Mouse (Mus musculus): ENCODE data around the gene Hoxa1. TPM values are rescaled to one million over a fixed set of nuclear protein-coding genes. Genes with fewer than 3 reads are reported as not detected.

Hoxa1 gene
- polyA plus RNA-seq (2016; fragmentation: Nextera tagmentation; extraction: Ambion mirVana), result 0.89 and 1.3 TPM in 2 replicates

DNA sequence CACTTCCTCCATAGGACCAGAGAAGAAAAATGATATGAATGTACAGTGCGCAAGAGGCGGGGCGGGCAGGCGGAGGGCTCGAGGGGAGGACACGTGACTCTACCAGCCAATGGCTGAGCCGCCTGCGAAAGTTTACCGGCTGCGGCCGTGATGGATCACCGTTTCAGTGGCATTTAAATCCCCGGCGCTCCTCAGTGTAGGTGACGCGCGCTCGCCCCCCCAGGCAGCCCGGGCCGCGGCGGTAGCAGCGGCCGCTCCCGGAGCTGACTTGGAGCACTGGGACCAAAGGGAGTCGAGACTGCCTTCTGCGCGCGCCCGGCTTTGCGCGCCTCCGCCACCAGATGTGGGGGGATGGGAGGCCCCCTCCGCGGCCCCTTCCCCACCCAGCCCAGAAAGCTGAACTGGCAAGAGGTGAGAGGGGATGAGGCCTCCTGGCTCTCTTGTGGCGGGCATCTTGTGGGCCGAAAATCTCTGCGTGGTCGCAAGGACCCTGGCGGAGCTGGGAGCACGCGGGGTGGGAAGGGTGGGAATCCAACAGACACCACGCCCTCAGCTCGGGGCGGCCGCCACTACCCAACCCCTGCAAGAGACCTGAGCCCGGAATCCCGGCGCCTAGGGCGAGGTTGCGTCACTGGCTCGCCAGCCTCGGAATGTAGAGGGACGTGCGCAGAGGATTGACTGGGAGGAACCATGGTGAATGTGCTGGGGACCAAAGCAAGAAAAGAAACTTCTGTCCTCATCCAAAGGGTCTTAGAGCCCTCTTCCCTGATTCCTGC lies at the start of gene Hoxa1:
Hoxa1 (minus strand) TSS at position 42 of the 776 bp plus-strand sequence.
- H3K9me3 ChIP-seq (replicated peaks), result no peaks in the 10 kb centered on the region
- H3K27me3 ChIP-seq (replicated peaks), result peaks cover 87% of the 10 kb centered on the region
- H3K4me1 ChIP-seq (replicated peaks), result peaks cover 22% of the 10 kb centered on the region
- peak within 1 kb of the TSS; percentile 77 for H3K27ac ChIP-seq (ENCODE audit: poor library complexity, severe bottlenecking)
- peak within 1 kb of the TSS; percentile 70 for H3K4me3 ChIP-seq
- H3K4me2 ChIP-seq, result peak within 1 kb of the TSS; percentile 98
- H3K36me3 ChIP-seq, result no peaks in the 10 kb centered on the region
- WGBS, result under 1% methylated on average over 54 of the region's 55 CpGs
- ATAC-seq (ENCODE audit: insufficient number of reproducible peaks, low FRiP score), result peak; percentile 81
- peak within 1 kb of the TSS; percentile 79 for H3K9ac ChIP-seq

DNA sequence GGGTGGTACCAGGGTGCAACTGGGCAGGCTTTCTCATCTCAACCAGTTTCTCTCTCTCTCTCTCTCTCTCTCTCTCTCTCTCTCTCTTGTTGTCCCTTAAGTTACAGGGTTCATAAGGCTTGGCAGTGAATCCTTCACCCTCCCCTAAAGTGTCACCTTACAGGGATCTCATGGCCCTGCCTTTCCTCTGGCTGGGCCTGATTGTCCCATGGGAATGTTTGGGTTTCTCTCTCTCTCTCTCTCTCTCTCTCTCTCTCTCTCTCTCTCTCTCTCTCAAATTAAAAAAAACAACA lies 49.5 kb upstream of the Hoxa1 start:
- Histone ChIP-seq H3K36me3 (no peaks in the 10 kb centered on the region), H3K9me3 (replicated peaks) (no peaks in the 10 kb centered on the region), H3K4me3 (no peak overlapping the region), H3K27ac (ENCODE audit: poor library complexity, severe bottlenecking) (no peak overlapping the region), H3K27me3 (replicated peaks) (peaks cover 98% of the 10 kb centered on the region), H3K9ac (no peak overlapping the region), H3K4me2 (no peak overlapping the region), H3K4me1 (replicated peaks) (peaks cover 26% of the 10 kb centered on the region)
- no peak for ATAC-seq (ENCODE audit: insufficient number of reproducible peaks, low FRiP score)

DNA sequence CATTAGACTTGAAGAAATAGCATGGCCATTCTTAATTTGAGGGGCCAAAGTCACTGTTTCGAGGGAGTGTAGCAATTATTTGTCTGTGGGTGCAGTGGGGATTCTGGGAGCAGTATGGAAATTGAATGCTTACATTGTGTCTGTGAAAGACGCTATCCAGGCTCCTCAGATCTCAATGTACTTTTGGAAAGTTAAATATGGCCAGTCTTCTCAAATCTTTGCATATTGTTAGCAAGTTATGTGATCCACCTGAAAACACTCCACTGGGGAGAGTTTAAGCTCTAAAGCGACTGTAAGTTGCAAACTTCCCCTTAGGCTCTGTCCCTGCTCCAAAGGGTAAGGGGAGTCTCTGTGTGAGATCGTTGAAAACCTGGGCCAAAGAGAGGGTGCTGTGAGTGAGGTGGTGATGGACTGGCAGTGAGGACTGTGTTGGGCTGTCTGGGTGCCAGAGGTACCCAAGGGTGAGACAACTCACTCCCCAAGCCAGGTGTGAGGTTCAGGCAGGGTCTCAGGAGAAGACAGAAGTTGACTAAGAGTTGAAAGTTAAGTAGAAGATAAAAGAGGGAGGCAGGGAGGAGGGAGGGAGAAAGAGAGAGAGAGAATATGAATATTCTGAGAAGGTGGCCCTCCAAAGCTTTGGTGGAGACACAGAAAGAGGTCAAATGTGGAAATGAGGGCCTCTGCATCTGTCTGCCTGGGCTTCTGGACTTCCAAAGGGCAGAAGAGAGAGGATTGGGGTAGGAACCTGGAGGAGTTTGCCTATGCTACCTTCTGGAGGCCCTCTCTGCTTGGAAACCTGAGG lies 49.0 kb upstream of the Hoxa1 start:
- Histone ChIP-seq H3K4me1 (replicated peaks) (peaks cover 24% of the 10 kb centered on the region), H3K36me3 (no peaks in the 10 kb centered on the region), H3K9me3 (replicated peaks) (no peaks in the 10 kb centered on the region), H3K27ac (ENCODE audit: poor library complexity, severe bottlenecking) (no peak overlapping the region), H3K4me3 (no peak overlapping the region), H3K9ac (no peak overlapping the region), H3K27me3 (replicated peaks) (peaks cover 97% of the 10 kb centered on the region), H3K4me2 (no peak overlapping the region)
- WGBS, result 4% methylated on average over 4 of the region's 4 CpGs
- no peak for ATAC-seq (ENCODE audit: insufficient number of reproducible peaks, low FRiP score)

DNA sequence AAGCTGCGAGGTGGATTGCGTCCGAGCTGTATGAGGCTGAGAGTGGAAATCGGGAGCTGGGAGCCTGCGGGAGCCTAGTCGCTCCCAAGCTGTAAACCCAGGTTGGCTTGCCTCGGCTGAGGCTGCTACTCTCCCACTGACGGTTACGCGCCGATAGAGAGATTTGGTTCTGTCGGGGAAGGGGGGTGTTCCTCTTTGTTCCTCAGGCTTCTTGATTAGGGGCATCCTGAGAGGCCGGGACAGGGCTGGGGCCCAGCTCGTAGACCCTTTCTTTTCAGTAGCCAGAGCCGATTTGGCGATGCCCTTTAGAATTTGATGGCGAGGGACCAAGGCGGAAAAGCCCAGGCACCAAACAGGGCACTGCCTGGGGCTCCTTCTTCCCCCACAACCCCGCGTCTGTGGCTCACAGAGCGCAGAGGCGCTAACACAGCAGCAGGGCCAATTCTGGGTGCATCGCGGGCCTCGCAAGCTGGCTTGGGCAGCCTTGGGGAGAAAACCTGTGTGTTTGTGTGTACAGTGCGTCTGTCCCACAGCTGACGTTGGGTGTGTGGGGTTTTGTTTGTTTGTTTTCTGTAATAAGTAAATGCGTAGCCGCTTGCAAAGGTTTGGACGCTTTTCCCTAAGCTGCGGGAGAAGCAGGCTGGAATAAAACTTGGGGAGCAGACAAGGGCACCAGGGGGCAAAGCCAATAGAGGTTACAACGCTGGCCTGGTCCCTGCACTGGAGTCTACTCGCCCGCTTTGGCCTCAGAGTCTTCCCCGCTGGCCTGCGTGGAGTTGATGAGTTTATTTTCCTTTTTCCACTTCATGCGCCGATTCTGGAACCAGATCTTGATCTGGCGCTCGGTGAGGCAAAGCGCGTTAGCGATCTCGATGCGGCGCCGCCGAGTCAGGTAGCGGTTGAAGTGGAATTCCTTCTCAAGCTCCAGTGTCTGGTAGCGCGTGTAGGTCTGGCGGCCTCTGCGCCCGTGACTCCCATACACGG lies 47.8 kb upstream of the Hoxa1 start:
- no peak for ATAC-seq (ENCODE audit: insufficient number of reproducible peaks, low FRiP score)
- Histone ChIP-seq H3K4me2 (no peak overlapping the region), H3K4me3 (no peak overlapping the region), H3K9me3 (replicated peaks) (no peaks in the 10 kb centered on the region), H3K4me1 (replicated peaks) (peaks cover 24% of the 10 kb centered on the region), H3K9ac (no peak overlapping the region), H3K36me3 (no peaks in the 10 kb centered on the region), H3K27ac (ENCODE audit: poor library complexity, severe bottlenecking) (no peak overlapping the region), H3K27me3 (replicated peaks) (peaks cover 96% of the 10 kb centered on the region)
- 2% methylated on average over 55 of the region's 55 CpGs for WGBS

DNA sequence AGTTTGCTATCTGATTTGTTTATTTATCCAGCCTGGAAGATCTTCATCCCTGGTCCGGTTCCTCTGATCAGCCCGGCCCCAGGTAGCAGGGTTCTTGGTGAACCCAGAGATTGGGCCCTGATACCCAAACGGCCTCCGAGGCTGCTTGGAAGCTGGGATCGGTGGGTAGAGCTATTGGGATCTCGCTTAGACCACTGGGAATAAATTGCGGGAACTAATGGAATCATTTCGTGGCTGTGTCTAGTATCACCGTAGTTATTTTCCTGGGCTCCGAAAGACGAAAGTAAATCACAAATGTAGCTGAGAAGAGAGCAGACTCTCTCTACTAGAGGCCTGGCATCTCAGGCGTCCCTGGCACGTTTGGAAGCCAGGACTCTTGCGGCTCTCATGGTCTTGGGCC lies 47.1 kb upstream of the Hoxa1 start:
- 3% methylated on average over 14 of the region's 14 CpGs for WGBS
- no peak overlapping the region for H3K4me3 ChIP-seq
- H3K9me3 ChIP-seq (replicated peaks), result no peaks in the 10 kb centered on the region
- H3K9ac ChIP-seq, result no peak overlapping the region
- no peak overlapping the region for H3K4me2 ChIP-seq
- peaks cover 24% of the 10 kb centered on the region for H3K4me1 ChIP-seq (replicated peaks)
- H3K36me3 ChIP-seq, result no peaks in the 10 kb centered on the region
- no peak overlapping the region for H3K27ac ChIP-seq (ENCODE audit: poor library complexity, severe bottlenecking)
- peaks cover 97% of the 10 kb centered on the region for H3K27me3 ChIP-seq (replicated peaks)
- ATAC-seq (ENCODE audit: insufficient number of reproducible peaks, low FRiP score), result no peak

DNA sequence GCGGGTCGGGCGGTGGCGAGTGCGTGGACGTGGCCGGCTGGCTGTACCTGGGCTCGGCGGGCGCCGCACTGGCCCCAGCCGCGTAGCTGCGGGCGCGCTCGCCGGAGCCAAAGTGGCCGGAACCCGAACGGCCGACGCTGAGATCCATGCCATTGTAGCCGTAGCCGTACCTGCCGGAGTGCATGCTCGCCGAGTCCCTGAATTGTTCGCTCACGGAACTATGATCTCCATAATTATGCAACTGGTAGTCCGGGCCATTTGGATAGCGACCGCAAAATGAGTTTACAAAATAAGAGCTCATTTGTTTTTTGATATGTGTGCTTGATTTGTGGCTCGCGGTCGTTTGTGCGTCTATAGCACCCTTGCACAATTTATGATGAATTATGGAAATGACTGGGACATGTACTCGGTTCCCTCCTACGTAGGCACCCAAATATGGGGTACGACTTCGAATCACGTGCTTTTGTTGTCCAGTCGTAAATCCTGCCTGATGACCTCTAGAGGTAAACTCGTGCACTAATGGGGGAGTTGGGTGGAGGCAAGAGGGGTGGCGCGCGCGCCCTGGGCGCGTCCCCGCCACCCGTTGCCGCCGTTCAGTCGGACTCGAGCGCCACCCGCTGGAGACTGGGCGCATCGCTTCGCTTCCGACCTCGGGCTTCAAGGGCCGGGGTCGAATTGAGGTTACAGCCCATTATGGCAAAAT lies 46.1 kb upstream of the Hoxa1 start, which contains the start of gene Hoxa5:
Hoxa5 (minus strand) TSS at position 538 of the 703 bp plus-strand sequence.
- Histone ChIP-seq H3K4me2 (peak within 1 kb of the TSS; percentile 66), H3K9ac (peak within 1 kb of the TSS; percentile 32; the same call in 1 of the 2 replicates), H3K27ac (ENCODE audit: poor library complexity, severe bottlenecking) (no peak within 1 kb of the TSS), H3K4me3 (peak within 1 kb of the TSS; percentile 46), H3K9me3 (replicated peaks) (no peaks in the 10 kb centered on the region), H3K4me1 (replicated peaks) (peaks cover 24% of the 10 kb centered on the region), H3K36me3 (no peaks in the 10 kb centered on the region), H3K27me3 (replicated peaks) (peaks cover 98% of the 10 kb centered on the region)
- no peak for ATAC-seq (ENCODE audit: insufficient number of reproducible peaks, low FRiP score)
- under 1% methylated on average over 65 of the region's 65 CpGs for WGBS

DNA sequence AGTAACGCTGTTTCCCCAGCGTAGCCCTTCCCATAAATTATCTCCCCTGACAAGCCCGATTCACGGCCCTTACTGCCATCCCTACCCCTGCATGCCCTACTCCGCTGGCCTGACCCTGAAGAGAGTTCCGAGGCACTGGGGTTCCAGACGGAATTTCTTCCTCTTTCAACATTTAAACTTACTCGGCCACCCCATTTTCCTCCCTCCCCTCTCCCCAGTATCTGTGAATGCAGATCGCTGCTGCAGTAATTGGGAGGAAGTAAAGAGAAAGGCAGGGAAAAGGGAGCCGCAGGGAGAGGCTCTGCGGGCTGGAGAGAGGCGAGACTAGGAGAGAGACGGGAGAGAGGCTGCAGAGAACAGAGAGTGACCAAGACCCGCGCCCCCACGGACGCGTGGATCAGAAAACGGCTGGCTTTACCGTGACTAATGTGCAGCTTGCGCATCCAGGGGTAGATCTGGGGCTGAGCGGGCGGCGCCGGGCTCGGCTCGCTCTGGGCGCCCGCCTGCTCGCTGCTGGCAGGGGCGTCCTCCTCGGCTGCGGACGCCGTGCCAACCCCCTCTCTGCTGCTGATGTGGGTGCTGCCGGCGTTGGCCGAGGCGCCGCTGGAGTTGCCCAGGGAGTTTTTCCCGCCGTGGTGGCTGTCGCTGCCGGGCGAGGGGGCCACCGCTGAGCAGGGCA lies 45.4 kb upstream of the Hoxa1 start:
- H3K36me3 ChIP-seq, result no peaks in the 10 kb centered on the region
- H3K9me3 ChIP-seq (replicated peaks), result no peaks in the 10 kb centered on the region
- peak overlapping the region; percentile 66 for H3K4me2 ChIP-seq
- H3K4me1 ChIP-seq (replicated peaks), result peaks cover 21% of the 10 kb centered on the region
- peaks cover 96% of the 10 kb centered on the region for H3K27me3 ChIP-seq (replicated peaks)
- no peak for ATAC-seq (ENCODE audit: insufficient number of reproducible peaks, low FRiP score)
- H3K9ac ChIP-seq, result peak overlapping the region; percentile 32; the same call in 1 of the 2 replicates
- no peak overlapping the region for H3K27ac ChIP-seq (ENCODE audit: poor library complexity, severe bottlenecking)
- H3K4me3 ChIP-seq, result peak overlapping the region; percentile 46
- WGBS, result under 1% methylated on average over 43 of the region's 46 CpGs

DNA sequence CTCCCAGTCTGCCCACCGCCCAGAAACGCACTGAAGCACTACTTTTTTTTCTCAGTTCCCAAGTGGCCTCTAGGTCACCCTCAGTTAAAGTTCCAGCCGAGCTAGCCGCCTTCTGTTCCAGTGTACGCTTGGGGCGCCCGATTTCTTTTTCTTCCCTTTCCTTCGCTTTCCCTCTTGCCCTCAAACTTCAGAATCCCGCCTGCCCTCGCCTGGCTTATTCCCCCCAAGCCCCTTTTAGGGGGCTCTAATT lies 44.9 kb upstream of the Hoxa1 start:
- Histone ChIP-seq H3K9me3 (replicated peaks) (no peaks in the 10 kb centered on the region), H3K36me3 (no peaks in the 10 kb centered on the region), H3K4me1 (replicated peaks) (peaks cover 16% of the 10 kb centered on the region), H3K4me2 (peak overlapping the region; percentile 66), H3K4me3 (peak overlapping the region; percentile 46), H3K27ac (ENCODE audit: poor library complexity, severe bottlenecking) (no peak overlapping the region), H3K9ac (no peak overlapping the region), H3K27me3 (replicated peaks) (peaks cover 96% of the 10 kb centered on the region)
- under 1% methylated on average over 10 of the region's 10 CpGs for WGBS
- no peak for ATAC-seq (ENCODE audit: insufficient number of reproducible peaks, low FRiP score)

DNA sequence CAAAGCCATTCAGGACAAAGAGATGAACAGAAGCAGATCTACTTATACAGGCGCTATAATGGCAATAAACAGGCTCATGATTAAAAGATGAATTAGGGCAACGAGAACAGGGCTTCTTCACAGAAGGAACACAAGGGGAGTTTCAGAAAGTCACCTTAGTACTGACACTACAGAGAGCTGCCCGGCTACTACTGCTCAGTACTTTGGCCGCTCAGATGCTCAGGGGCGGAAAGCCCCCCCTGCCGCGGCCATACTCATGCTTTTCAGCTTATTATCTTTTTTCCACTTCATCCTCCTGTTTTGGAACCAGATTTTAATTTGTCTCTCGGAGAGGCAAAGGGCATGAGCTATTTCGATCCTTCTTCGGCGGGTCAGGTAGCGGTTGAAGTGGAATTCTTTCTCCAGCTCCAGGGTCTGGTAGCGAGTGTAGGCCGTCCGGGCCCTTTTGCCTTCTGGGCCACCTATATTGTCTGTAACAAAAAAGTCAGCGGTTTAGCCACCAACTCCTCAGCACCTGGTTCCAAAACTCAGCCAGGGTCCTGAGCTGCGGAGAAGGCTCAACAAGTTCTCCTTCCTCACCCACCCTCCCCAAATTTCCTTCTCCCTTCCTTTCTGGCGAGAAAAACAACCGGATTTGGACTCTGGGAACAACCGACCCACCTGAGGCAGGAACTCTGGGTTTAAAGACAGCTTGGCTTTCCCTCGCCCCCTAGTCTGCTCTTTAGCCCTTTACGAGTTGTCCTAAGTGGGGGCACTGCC lies 44.4 kb upstream of the Hoxa1 start:
- no peak overlapping the region for H3K4me2 ChIP-seq
- no peak overlapping the region for H3K9ac ChIP-seq
- no peak for ATAC-seq (ENCODE audit: insufficient number of reproducible peaks, low FRiP score)
- H3K9me3 ChIP-seq (replicated peaks), result no peaks in the 10 kb centered on the region
- H3K36me3 ChIP-seq, result no peaks in the 10 kb centered on the region
- H3K4me1 ChIP-seq (replicated peaks), result peaks cover 16% of the 10 kb centered on the region
- no peak overlapping the region for H3K27ac ChIP-seq (ENCODE audit: poor library complexity, severe bottlenecking)
- H3K4me3 ChIP-seq, result peak overlapping the region; percentile 46; the same call in 1 of the 2 replicates
- 3% methylated on average over 22 of the region's 22 CpGs for WGBS
- H3K27me3 ChIP-seq (replicated peaks), result peaks cover 96% of the 10 kb centered on the region
